Mouse (Mus musculus) T-cell, adult 2 months (primary cell): ENCODE results near the gene Ubxn1.
"Not testable (repeated sequence)": the region's sequence is repeated elsewhere in the genome, so short reads cannot be mapped to it uniquely, and the experiment has no call there.

ENCODE experiments used
- DNase-seq: peaks from one replicate; pipeline ENCODE4 v3.0.0; 2022; ENCODE audit warnings: low spot score

Gene Ubxn1

GRCm38 (mm10) chr19:8871267-8872186, at the start of gene Ubxn1:
TSS of gene Ubxn1 (plus strand) at chr19:8871496.
- peak; percentile 96 for DNase-seq

- DNase-seq = no peak
These were observed 48.6 kb upstream of the Ubxn1 start for GRCm38 (mm10) chr19:8822696-8823095.

- no peak for DNase-seq
These were observed 41.6 kb upstream of the Ubxn1 start, which contains the start of gene AC129217.1 for GRCm38 (mm10) chr19:8829660-8830059. TSS of gene AC129217.1 (plus strand) at chr19:8829773.

- no peak for DNase-seq
These were observed 40.6 kb upstream of the Ubxn1 start for GRCm38 (mm10) chr19:8830664-8831063.

DNA sequence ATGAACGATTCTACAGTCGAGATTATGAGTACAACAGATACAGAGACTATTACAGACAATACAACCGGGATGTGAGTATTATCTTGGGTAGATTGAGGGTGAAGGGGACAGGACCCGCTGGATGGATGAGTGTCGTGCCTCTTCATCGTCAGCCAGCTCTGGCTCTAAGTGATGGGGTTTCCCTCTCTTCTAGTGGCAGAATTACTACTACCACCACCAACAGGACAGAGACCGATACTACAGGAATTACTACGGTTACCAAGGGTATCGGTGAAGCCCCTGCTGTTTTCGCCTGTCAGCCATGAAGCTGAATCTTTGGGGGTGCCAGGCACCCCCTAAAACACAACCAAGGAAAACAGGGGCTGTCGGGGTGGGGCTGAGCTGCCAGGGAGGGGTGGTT, 40.0 kb upstream of the Ubxn1 start:
- DNase-seq = no peak

GRCm38 (mm10) chr19:8832971-8833370, 38.3 kb upstream of the Ubxn1 start:
- DNase-seq = no peak

DNA sequence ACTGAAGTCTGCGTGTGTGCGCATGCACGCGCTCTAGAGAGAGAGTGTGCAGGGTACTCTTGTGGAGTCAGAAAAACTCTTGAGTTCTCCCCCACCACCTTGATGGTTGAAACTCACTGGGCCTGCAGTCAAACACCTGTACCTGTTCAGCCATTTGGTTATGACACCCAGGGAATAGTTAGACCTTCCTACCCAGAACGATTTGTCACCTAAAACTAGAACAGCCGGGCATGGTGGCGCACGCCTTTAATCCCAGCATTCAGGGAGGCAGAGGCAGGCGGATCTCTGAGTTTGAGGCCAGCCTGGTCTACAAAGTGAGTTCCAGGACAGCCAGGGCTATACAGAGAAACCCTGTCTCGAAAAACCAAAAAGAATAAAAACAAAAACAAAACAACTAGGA, 35.0 kb upstream of the Ubxn1 start:
- DNase-seq = not testable (repeated sequence)

DNA sequence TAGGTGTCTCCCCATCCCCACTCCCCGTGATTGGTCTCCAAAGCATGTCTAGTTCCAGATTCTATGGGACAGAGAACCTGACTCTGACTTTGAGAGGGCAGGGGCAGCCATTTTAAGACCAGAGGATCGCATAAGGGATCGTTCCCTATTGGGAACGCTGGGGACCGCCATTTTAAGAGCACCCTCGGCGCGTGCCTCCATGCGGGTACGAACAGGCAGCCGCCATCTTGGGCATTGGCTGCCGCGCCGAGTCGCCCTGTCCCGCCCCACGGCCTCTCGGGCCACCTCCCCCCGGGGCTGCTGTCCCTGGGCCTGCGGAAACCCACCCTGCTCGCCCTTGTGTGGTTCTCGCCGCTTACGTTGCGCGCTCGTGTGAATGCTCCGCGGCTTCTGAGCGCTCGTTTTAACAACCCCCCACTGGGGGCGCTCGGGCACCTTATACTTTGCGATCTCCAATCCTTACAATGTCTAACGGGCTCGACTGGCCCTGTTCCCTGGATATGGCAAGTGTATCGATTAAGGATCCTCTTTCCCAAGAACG, 34.0 kb upstream of the Ubxn1 start, which contains the start of gene Bscl2:
Gene Bscl2, plus strand, starts transcription at position 217 of the 541 bp plus-strand sequence.
- peak; percentile 82 for DNase-seq

DNA sequence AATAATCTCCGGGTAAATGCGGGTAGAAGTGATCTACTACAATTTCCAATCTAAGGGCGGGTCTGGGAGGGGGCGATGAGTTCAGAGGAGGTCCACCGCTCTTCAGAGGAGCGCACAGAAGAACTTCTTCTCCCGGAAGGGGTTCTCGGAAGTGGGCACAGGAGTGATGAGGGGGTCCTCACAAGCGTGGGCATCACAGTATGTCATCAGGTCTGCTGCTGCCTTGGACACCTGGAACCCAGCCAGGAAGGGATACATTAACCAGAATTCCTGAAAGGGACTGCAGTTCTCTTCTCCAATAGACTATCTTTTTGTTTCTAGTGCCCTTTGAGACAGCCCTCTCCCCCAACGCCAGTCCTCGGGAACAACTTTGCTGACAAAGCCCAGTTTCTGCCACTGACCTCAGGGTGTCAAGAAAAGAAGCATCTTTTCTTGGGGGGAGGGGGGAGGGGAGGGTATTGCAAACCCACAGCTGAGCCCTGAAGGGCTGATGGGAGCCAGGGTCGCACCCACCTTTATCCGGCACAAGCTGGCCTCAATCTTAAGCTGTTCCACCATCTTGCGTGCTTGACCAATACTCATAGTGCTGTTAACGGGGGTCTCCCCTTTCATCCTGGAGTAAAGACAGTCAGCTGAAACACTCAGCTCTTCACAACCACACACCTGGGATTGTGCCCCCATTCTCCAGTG, 33.1 kb upstream of the Ubxn1 start:
- DNase-seq = no peak

DNA sequence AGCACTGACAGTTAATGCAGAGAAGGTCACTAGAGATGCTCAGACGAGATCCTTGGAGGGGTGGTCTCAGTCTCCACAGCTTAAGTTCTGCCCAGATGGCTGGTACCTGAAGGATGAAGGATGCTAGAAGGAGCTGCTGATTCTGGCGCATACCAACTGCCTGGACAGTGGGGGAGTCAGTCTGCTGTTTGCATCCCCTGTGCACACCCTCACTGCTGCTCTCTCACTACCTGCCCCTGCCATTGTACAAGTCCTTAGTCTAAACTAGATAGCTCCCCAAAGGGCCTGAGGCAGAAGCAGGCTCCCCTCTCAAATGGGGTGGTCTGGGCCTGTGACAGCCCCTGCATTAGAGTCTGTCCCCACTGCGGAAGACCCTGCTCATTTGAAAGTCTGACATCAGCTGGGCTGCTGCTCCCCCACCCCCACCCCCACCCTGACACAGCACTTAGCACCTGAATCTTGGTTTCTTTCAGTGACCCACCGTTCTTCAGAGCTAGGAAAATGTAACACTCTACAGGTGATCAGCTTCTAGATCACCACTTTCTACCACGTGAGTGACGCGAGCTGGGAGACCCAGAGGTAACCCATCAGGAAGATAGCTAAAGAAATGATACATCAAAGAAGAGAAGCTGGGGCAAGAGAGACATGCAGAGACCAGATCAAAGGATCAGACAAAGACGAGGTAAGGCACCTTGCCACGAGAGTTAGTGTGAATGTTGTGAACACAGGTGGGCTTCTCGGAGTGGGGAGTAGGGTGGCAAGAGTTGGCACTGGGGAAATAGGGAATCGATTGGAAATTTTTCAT, 32.0 kb upstream of the Ubxn1 start, which contains the start of gene Gng3:
Gene Gng3, minus strand, starts transcription at position 92 of the 805 bp plus-strand sequence.
- no peak for DNase-seq

DNA sequence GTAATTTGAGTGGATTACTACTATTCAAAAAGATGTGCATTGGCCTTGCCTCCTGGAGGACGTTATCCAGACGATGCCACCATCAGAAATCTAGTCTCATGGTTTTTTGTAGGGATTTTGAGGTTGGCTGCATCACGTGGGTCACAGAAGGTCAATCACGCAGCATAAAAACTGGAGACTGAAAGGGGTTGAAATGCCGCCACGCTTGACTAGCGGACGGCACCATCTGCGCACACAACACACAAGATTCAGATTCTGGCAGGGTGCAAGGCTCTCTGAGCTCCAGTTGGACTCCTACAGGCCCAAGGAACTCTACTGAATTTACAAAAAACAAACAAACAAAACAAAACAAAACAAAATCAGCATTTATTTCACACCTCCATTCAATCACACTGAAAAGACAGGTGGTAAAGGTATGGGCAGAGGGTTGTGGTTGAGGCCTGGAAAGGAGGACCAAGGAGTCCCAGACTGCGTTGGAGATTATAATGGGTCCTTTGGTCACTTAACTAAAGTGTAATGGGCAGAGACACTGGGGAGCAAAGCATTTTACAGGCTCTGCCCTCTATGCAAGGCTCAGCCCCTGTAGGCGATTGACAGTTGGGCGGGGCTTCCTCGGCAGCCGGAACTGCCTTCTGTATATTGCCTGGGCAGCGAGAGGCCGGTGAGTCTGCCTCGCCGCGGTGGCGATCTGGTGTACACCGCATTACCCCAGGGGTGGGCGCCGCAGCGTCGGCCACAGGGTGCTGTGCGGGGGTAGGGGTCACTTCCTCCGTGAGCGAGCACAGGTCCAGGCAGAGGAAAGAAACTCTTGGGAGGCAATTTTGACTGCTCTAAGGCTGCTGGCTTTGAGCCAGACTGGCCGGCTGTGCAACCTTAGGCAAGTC, 31.1 kb upstream of the Ubxn1 start:
- peak; percentile 40 for DNase-seq

- DNase-seq = no peak
These were observed 30.3 kb upstream of the Ubxn1 start for GRCm38 (mm10) chr19:8841012-8841411.

DNA sequence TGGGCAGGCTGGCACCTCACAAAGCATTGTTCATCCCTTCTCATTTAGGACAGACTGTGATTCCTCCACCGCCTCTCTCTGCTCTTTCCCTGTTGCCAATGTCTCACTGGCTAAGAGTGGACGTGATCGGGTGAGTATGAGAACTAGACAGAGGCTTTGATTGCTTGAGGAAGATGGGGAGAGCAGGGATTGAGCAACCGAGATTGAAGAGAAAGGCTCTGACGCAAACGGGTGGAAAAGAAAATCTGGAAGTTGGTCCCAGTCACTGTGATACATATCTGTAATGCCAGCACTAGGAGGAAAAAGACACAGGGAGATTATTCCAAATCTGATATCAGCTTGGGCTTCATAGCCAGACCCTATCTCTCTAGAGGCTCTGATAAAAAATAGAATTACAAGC, 28.3 kb upstream of the Ubxn1 start:
- DNase-seq = no peak

GRCm38 (mm10) chr19:8844371-8845129, 26.7 kb upstream of the Ubxn1 start:
- DNase-seq = peak; percentile 80

DNA sequence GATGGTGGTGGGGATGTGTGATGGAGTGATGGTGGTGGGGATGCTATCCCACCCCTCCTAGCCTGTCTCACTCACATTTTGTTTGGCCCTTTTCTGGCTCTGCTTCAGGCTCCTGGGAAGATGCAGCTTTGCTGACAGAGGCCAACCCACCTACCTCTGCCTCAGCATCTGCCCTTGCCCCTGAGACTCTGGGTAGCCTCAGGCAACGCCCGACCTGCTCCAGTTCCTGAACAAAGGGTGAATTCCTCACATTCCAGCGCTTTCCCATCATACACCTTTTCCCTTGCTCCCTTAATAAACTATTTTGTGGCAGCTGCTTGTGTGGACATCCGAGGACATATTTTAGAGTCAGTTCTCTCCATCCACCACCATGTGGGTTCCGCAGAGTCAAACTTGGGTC, 22.9 kb upstream of the Ubxn1 start:
- no peak for DNase-seq

GRCm38 (mm10) chr19:8850402-8850901, 20.8 kb upstream of the Ubxn1 start, which contains the start of gene Lrrn4cl:
TSS of gene Lrrn4cl (plus strand) at chr19:8850768.
- DNase-seq = no peak

DNA sequence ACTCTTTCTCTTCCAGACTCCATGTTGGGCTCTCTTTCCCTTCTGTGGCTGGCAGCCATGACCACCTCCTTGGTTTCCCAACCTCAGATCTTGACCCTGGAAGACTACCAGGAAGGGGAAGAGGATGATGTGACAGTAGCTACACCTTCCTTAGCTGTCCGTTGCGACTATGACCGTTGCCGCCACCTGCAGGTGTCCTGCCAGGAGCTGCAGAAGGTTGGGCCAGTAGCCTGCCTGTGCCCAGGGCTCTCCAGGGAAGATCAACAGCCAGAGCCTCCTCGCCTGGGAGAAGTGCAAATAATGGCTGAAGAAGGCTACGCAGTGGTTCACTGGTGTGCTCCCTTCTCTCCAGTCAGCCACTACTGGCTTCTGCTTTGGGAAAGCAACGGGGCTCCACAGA, 19.7 kb upstream of the Ubxn1 start:
- DNase-seq = no peak

GRCm38 (mm10) chr19:8852236-8852928, 18.9 kb upstream of the Ubxn1 start:
- DNase-seq = no peak

- DNase-seq = no peak
These were observed 18.2 kb upstream of the Ubxn1 start for GRCm38 (mm10) chr19:8853117-8853516.
